In genomic region chr6:5357873-5358272, GRCm38 (mm10) we compare ENCODE assay signal across 20 mouse cellular contexts. TPM values are rescaled to one million over a fixed set of nuclear protein-coding genes. Genes with fewer than 3 reads are reported as not detected.
"Had no signal": no experiment of that assay in that cellular context is flagged by ENCODE, and none has a peak within 500 bp of the region (broad histone marks: within the 10 kb centered on the region; RNA-seq: fewer than 3 reads in every experiment).

No protein-coding gene starts in this region.

- H3K4me1 ChIP-seq: midbrain, embryonic 10.5 days; midbrain, embryonic 12.5 days; neural tube, embryonic 13.5 days; neural tube, embryonic 15.5 days had no signal

- ATAC-seq: midbrain, embryonic 16.5 days had no signal

- H3K27ac ChIP-seq: midbrain, embryonic 10.5 days; midbrain, embryonic 12.5 days; neural tube, embryonic 13.5 days; neural tube, embryonic 15.5 days had no signal

- DNase-seq: lung, adult 18-20 months; lung, embryonic 14.5 days; lung, postnatal 10 days; lung, postnatal 4 days; midbrain, embryonic 14.5 days; retina, postnatal 1 day; right cerebral cortex, adult 18-20 months; right cerebral cortex, postnatal 25 days; right cerebral cortex, postnatal 4 days; spleen, adult 18-20 months; thymus, adult 18-20 months; thymus, postnatal 14 days; thymus, postnatal 36 days had no signal

- H3K27me3 ChIP-seq: midbrain, embryonic 12.5 days; neural tube, embryonic 13.5 days; neural tube, embryonic 15.5 days had no signal

- H3K4me3 ChIP-seq: midbrain, embryonic 10.5 days; midbrain, embryonic 12.5 days; myocyte; neural tube, embryonic 13.5 days; neural tube, embryonic 15.5 days had no signal

- H3K9ac ChIP-seq: lung, embryonic 14.5 days; midbrain, embryonic 12.5 days; neural tube, embryonic 13.5 days; neural tube, embryonic 15.5 days had no signal

- H3K9me3 ChIP-seq: midbrain, embryonic 10.5 days; midbrain, embryonic 12.5 days; neural tube, embryonic 13.5 days; neural tube, embryonic 15.5 days had no signal

- H3K36me3 ChIP-seq: midbrain, embryonic 10.5 days; midbrain, embryonic 12.5 days; neural tube, embryonic 13.5 days; neural tube, embryonic 15.5 days had no signal

- H3K4me2 ChIP-seq: lung, embryonic 14.5 days; midbrain, embryonic 12.5 days; neural tube, embryonic 13.5 days; neural tube, embryonic 15.5 days had no signal

RNA-seq across cellular contexts. Expression of gene Asb4, which starts 25.3 kb away (rescaled TPM):
- total RNA-seq: megakaryocyte-erythroid progenitor cell, adult 5-6 weeks had no signal
